Mouse (Mus musculus): ENCODE measurements around the gene Gp9. TPM values are rescaled to one million over a fixed set of nuclear protein-coding genes. Genes with fewer than 3 reads are reported as not detected.
A peak's percentile ranks its signal among the peaks of the same experiment; 100 is the strongest.
"Not testable (repeated sequence)": the region's sequence is repeated elsewhere in the genome, so short reads cannot be mapped to it uniquely, and the experiment has no call there.

Gp9 gene
- polyA plus RNA-seq, 1 experiment, result 59.4 TPM

DNA sequence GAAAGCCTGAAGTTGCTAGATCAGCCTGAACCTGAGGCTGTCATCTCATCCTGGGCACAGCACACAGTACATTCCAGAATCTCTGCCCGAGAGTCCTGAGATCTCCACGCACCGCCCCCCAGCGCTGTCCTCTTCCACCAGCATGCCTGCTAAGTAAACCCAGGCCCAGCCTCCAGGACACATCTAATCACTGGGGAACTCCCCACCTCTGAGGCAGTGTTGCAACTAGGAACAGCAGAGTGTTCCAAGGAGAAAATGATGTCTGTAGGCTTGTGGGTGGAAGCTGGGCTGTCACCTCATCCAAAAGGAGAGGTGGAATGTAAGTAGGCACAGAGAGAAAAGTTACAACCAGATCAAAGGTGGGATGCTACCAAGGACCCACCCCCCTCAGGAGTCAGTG lies 22.7 kb upstream of the Gp9 start:
- Histone ChIP-seq H3K27ac (ENCODE audit: control insufficient read depth, insufficient read depth, low read depth, low read length, poor library complexity) (no peak overlapping the region), H3K4me1 (ENCODE audit: control insufficient read depth, insufficient read depth, low read length) (no peaks in the 10 kb centered on the region), H3K4me3 (replicated peaks; ENCODE audit: control insufficient read depth, low read depth, low read length) (no peak overlapping the region)
- TF ChIP-seq POLR2A (IDR thresholded peaks at IDR 0.05; ENCODE audit: borderline replicate concordance, control insufficient read depth, low read depth, low read length), result no peak
- 96% methylated on average over 4 of the region's 4 CpGs for WGBS

DNA sequence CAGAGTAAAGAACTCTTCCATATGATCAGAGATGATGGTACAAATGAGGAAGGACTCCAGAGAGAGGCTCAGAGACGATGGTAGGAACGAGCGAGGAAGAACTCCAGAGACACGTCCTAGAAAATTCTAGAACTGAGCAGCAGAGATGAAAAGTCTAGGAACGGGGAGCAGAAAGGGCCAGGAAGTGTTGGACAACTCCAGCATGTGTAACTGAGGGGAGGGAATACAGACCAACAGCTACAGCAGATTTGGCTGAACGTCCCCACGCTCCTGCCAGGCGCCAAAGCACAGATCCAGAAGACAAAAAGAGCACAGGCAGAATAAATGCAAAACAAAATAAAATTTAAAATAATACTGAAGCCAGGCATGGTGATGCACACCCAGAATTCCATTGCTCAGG lies 21.0 kb upstream of the Gp9 start:
- Histone ChIP-seq H3K27ac (ENCODE audit: control insufficient read depth, insufficient read depth, low read depth, low read length, poor library complexity) (no peak overlapping the region), H3K4me3 (replicated peaks; ENCODE audit: control insufficient read depth, low read depth, low read length) (no peak overlapping the region), H3K4me1 (ENCODE audit: control insufficient read depth, insufficient read depth, low read length) (no peaks in the 10 kb centered on the region)
- 89% methylated on average over 8 of the region's 8 CpGs for WGBS
- no peak for TF ChIP-seq CTCF (IDR thresholded peaks at IDR 0.05; ENCODE audit: control insufficient read depth, insufficient read depth, low read length)
- no peak for TF ChIP-seq POLR2A (IDR thresholded peaks at IDR 0.05; ENCODE audit: borderline replicate concordance, control insufficient read depth, low read depth, low read length)

DNA sequence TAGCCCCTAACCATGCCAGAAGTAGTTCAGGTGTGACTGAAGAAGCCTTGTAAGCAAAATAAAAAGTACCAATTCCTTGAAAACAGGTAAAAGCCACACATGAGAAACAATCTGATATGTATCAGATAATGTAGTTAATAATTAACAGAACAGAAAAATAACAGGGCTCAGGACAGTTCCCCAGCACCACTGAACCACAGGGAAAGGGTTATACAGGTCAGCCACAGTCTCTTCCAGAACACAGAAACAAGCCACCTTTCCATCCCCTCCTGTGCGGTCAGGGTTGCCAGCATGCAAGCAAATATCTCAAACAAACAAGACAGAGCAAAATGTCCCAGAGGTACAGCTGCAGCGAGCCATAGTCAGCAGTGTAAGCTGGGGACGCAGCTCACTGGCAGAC lies 18.5 kb upstream of the Gp9 start:
- WGBS, result 90% methylated on average over 3 of the region's 3 CpGs
- TF ChIP-seq CTCF (IDR thresholded peaks at IDR 0.05; ENCODE audit: control insufficient read depth, insufficient read depth, low read length) (no peak), POLR2A (IDR thresholded peaks at IDR 0.05; ENCODE audit: borderline replicate concordance, control insufficient read depth, low read depth, low read length) (no peak)
- Histone ChIP-seq H3K27ac (ENCODE audit: control insufficient read depth, insufficient read depth, low read depth, low read length, poor library complexity) (no peak overlapping the region), H3K4me1 (ENCODE audit: control insufficient read depth, insufficient read depth, low read length) (no peaks in the 10 kb centered on the region), H3K4me3 (replicated peaks; ENCODE audit: control insufficient read depth, low read depth, low read length) (no peak overlapping the region)

DNA sequence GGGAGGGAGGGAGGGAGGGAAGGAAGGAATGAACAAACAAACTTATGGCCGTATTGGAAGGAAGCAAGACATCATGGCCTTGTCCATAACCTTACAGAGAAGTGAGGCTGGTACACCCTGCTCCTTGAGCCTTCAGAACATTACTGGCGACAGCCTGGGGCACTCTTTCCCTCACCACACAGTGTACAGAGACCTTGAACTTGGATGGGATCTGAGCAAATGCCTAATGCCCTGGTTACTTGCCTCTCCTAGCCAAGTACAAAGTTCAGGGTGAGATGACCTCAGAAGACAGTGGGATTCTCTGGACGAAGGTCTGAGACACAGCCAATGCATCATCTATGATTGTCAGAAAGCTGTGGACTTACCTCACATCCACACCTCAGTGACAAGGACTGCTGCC lies 18.0 kb upstream of the Gp9 start:
- 67% methylated on average over 3 of the region's 3 CpGs for WGBS
- no peaks in the 10 kb centered on the region for H3K4me1 ChIP-seq (ENCODE audit: control insufficient read depth, insufficient read depth, low read length)
- H3K27ac ChIP-seq (ENCODE audit: control insufficient read depth, insufficient read depth, low read depth, low read length, poor library complexity), result no peak overlapping the region
- no peak for TF ChIP-seq POLR2A (IDR thresholded peaks at IDR 0.05; ENCODE audit: borderline replicate concordance, control insufficient read depth, low read depth, low read length)
- no peak for TF ChIP-seq CTCF (IDR thresholded peaks at IDR 0.05; ENCODE audit: control insufficient read depth, insufficient read depth, low read length)
- no peak overlapping the region for H3K4me3 ChIP-seq (replicated peaks; ENCODE audit: control insufficient read depth, low read depth, low read length)

DNA sequence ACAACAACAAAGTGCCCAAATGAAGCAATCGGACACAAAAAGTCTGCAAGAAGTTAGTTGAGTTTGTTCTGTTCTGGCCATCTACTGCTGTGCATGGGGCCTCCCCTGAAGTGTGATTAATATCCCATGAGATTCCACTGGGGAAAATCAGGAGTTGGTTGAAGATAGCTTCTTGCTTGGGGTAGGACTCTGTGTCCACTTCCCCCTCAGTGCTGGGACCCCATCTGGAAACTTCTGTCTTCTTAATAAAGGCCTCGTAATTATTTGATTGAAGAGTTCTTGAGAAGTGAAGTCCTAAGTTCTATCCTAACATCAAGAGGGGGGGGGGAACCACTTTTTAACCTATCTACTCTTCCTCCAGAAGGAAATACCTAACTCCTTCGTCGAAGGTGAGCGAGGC lies 15.7 kb upstream of the Gp9 start:
- H3K27ac ChIP-seq (ENCODE audit: control insufficient read depth, insufficient read depth, low read depth, low read length, poor library complexity), result no peak overlapping the region
- TF ChIP-seq POLR2A (IDR thresholded peaks at IDR 0.05; ENCODE audit: borderline replicate concordance, control insufficient read depth, low read depth, low read length) (no peak), CTCF (IDR thresholded peaks at IDR 0.05; ENCODE audit: control insufficient read depth, insufficient read depth, low read length) (no peak)
- WGBS, result 81% methylated on average over 5 of the region's 5 CpGs

DNA sequence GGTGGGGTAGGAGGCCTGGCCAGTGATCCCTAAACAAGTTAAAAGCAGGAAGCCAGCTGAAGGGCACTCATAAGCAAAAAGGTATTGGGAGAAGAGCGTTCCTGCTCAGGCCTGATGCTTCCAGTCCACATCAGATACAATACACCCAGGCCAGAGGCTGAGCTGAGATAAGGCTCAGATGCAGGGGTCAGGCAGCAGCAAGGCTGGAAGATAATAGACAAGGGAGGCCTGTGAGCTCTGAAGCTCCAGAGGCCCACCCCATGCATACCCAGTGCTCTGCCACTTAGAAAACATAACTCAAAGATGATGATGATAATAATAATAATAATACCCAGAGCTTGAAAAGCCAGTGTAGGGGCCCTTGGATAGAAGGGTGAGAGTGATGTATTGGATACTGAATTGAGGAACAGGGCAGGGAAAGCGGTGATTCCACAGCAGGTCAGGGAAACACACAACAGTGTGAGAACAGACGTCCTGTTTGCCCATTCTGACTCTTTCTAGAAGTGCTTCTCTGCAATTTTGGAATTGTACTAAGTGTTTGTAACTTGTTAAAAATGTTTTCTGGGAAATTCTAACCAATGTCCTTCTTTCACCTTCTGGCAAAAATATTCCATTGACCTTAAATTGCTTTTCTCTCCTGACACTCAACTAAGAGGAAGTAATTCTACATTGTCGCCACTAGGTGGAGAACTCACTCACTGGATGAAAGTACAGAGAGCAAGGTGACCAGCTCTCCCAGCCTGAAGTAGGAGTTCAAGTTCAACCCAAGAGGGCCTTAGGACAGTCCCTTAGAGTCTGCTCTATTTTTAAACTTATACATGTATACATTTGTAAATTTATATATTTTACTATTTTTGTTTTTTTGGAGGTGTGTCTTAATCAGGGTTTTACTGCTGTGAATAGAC lies 14.2 kb upstream of the Gp9 start:
- no peak overlapping the region for H3K4me3 ChIP-seq (replicated peaks; ENCODE audit: control insufficient read depth, low read depth, low read length)
- no peaks in the 10 kb centered on the region for H3K4me1 ChIP-seq (ENCODE audit: control insufficient read depth, insufficient read depth, low read length)
- 0 out of 2 replicates have a peak overlapping the region, but pooled peaks have one; percentile 0 for H3K27ac ChIP-seq (ENCODE audit: control insufficient read depth, insufficient read depth, low read depth, low read length, poor library complexity)
- TF ChIP-seq POLR2A (IDR thresholded peaks at IDR 0.05; ENCODE audit: borderline replicate concordance, control insufficient read depth, low read depth, low read length) (no peak), CTCF (IDR thresholded peaks at IDR 0.05; ENCODE audit: control insufficient read depth, insufficient read depth, low read length) (peak; percentile 47)
- 62% methylated on average over 4 of the region's 4 CpGs for WGBS

More for the DNA sequence above, 15.7 kb upstream of the Gp9 start:
- no peaks in the 10 kb centered on the region for H3K4me1 ChIP-seq (ENCODE audit: control insufficient read depth, insufficient read depth, low read length)
- no peak overlapping the region for H3K4me3 ChIP-seq (replicated peaks; ENCODE audit: control insufficient read depth, low read depth, low read length)

- H3K27ac ChIP-seq (ENCODE audit: control insufficient read depth, insufficient read depth, low read depth, low read length, poor library complexity); H3K4me3 ChIP-seq (replicated peaks; ENCODE audit: control insufficient read depth, low read depth, low read length); H3K4me1 ChIP-seq (ENCODE audit: control insufficient read depth, insufficient read depth, low read length): not testable (repeated sequence)
- 89% methylated on average over 2 of the region's 2 CpGs for WGBS
Measured at GRCm38 (mm10) chr6:87764296-87764695, 13.6 kb upstream of the Gp9 start.

DNA sequence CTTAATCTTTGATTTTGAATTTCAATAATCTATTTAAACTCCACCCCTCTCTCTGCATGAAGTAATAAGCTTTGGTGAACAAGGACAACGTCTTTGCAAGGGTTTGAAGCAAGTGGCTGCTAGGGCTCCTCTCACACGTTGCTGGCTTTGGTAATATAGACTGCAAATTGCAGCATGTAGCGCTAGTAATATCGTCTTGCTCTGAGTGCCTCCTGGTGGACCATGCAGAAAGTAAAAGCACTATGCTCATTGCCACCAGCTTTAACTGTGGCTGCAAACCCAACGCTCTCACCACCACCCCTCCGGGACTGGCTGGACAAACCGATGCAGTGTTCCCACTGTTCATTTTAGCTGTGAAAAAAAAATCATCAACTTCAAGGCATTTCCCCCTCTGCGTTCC lies 7.2 kb upstream of the Gp9 start:
- TF ChIP-seq CTCF (IDR thresholded peaks at IDR 0.05; ENCODE audit: control insufficient read depth, insufficient read depth, low read length) (no peak), POLR2A (IDR thresholded peaks at IDR 0.05; ENCODE audit: borderline replicate concordance, control insufficient read depth, low read depth, low read length) (no peak)
- H3K4me3 ChIP-seq (replicated peaks; ENCODE audit: control insufficient read depth, low read depth, low read length), result no peak overlapping the region
- H3K4me1 ChIP-seq (ENCODE audit: control insufficient read depth, insufficient read depth, low read length), result no peaks in the 10 kb centered on the region; the same call in 1 of the 2 replicates
- H3K27ac ChIP-seq (ENCODE audit: control insufficient read depth, insufficient read depth, low read depth, low read length, poor library complexity), result no peak overlapping the region
- 7% methylated on average over 8 of the region's 8 CpGs for WGBS

DNA sequence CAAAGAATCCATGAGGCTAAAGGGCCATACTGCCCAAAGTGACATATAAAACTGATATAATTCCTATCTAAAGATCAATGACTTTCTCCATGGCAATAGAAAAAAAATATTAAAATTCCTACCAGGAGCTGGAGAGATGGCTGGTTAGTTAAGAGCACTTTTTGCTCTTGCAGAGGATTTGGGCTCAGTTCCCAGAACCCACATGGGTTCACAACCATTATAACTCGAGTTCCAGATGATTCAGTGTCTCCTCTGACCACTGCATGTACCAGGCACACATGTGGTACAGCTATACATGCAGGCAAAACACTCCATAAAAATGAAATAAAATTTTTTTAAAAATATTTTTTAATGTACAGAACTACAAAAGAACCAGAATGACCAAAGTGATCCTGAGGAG lies 3.4 kb upstream of the Gp9 start:
- H3K4me3 ChIP-seq (replicated peaks; ENCODE audit: control insufficient read depth, low read depth, low read length), result no peak overlapping the region
- H3K27ac ChIP-seq (ENCODE audit: control insufficient read depth, insufficient read depth, low read depth, low read length, poor library complexity), result no peak overlapping the region
- peaks cover 4% of the 10 kb centered on the region; the same call in 1 of the 2 replicates for H3K4me1 ChIP-seq (ENCODE audit: control insufficient read depth, insufficient read depth, low read length)
- TF ChIP-seq CTCF (IDR thresholded peaks at IDR 0.05; ENCODE audit: control insufficient read depth, insufficient read depth, low read length) (no peak), POLR2A (IDR thresholded peaks at IDR 0.05; ENCODE audit: borderline replicate concordance, control insufficient read depth, low read depth, low read length) (no peak)
- WGBS, result 30% methylated on average over 1 of the region's 1 CpGs
